Mouse (Mus musculus): ENCODE results near the gene Eif3i. TPM values are rescaled to one million over a fixed set of nuclear protein-coding genes. Genes with fewer than 3 reads are reported as not detected.

Eif3i gene
- polyA plus RNA-seq (2015; fragmentation: Nextera tagmentation; extraction: Ambion mirVana): 156 and 159 TPM in 2 replicates

DNA sequence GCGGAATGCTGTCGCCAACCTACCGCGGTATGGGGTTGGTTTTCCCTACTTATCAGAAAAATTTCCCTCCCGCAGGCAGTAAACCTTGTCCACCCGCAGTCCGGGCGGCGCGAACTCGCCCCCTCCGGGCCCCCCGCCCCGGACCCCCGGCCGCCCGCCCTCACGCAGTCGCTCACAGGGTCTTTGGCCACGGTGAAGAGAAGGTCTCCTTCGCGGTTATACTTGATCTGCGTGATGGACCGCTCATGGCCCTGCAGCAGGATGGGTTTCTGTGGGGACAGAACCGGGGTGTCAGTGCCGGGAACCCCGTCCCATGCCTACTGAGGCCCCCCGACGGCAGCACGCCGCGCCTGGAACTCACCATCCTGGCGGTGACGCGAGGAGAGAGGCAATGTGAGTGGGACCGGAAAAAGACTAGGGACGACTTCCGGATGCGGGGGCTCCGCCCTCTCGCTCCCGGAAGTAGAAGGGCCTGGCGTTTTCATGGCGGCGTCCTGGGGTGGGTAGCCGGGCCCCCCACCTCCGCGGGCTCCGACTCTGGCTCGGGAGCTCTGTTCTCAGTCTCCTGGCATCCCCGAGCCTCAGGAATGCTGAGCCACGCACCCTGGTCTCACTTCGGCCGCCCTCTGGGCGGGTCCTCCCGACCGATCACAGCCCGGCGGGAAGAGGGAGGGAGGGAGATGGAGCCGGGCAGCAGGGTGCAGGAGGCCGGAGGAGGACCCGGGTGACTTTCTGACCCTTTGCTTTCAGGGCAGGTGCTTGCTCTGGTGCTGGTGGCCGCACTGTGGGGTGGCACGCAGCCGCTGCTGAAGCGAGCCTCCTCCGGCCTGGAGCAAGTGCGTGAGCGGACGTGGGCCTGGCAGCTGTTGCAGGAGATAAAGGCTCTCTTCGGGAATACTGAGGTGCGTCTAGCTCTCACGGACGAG is at the start of gene Eif3i, which contains the start of gene Tmem234:
TSS of gene Eif3i (minus strand) at position 416 of the 926 bp plus-strand sequence.
TSS of gene Tmem234 (plus strand) at position 436 of the 926 bp plus-strand sequence.
- Histone ChIP-seq H3K27ac (replicated peaks) (peak within 1 kb of the TSS; percentile 86), H3K4me2 (peak within 1 kb of the TSS; percentile 87), H3K9ac (peak within 1 kb of the TSS; percentile 88), H3K27me3 (no peaks in the 10 kb centered on the region), H3K36me3 (replicated peaks) (peaks cover 65% of the 10 kb centered on the region), H3K9me3 (replicated peaks) (no peaks in the 10 kb centered on the region), H3K4me3 (replicated peaks) (peak within 1 kb of the TSS; percentile 81), H3K4me1 (replicated peaks) (peaks cover 37% of the 10 kb centered on the region)
- peak; percentile 92 for ATAC-seq (ENCODE audit: insufficient read depth)
- WGBS (ENCODE audit: insufficient replicate concordance): under 1% methylated on average over 74 of the region's 74 CpGs

GRCm38 (mm10) chr4:129648656-129649055 is 48.2 kb upstream of the Eif3i start:
- Histone ChIP-seq H3K27ac (replicated peaks) (no peak overlapping the region), H3K4me3 (replicated peaks) (no peak overlapping the region), H3K27me3 (no peaks in the 10 kb centered on the region), H3K9me3 (replicated peaks) (no peaks in the 10 kb centered on the region), H3K4me2 (no peak overlapping the region), H3K4me1 (replicated peaks) (no peaks in the 10 kb centered on the region), H3K9ac (no peak overlapping the region), H3K36me3 (replicated peaks) (peaks cover 82% of the 10 kb centered on the region)
- ATAC-seq (ENCODE audit: insufficient read depth): no peak
- 78% methylated on average over 1 of the region's 1 CpGs for WGBS (ENCODE audit: insufficient replicate concordance)

DNA sequence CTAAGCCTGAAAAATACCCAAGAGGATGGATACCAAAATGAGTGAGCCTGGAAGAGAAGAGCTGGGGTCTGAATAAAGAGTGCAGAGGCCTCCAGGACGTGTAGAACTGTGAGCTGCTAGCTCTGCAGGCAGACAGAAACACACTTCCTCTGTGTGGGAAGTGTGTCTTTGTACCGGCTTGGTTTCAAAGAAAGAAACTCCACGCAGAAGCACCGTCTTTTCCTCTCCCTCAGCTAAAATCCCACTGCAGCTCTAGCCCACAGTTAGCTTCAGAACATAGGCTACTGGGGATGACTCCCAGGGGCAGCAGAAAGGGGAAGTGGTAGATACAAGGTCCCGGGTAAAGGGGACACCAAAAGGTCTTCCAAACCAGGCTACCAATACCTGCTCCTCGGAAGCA is 44.8 kb upstream of the Eif3i start:
- WGBS (ENCODE audit: insufficient replicate concordance): 53% methylated on average over 6 of the region's 6 CpGs
- Histone ChIP-seq H3K27me3 (no peaks in the 10 kb centered on the region), H3K9me3 (replicated peaks) (no peaks in the 10 kb centered on the region), H3K36me3 (replicated peaks) (peaks cover 51% of the 10 kb centered on the region), H3K4me1 (replicated peaks) (peaks cover 9% of the 10 kb centered on the region), H3K4me2 (no peak overlapping the region), H3K27ac (replicated peaks) (no peak overlapping the region), H3K9ac (no peak overlapping the region), H3K4me3 (replicated peaks) (no peak overlapping the region)
- ATAC-seq (ENCODE audit: insufficient read depth): no peak

DNA sequence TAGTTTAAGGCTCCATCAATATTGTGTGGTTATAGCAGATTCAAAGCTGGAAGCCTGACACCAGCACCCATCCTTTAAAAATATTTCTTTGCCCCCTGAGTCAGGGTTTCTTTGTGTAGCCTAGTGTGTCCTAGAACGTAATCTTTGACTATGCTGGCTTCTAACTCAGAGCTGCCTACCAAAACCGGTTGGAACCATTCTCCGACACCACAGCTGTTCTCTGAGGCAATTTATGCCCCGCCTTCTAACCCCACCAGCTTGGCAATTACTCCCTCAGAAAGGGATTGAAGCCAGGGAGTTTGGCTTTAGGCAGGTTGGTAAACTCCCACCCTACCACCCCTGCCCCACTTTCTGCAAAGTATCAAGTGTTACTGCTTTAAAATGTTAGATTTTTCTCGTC is 41.3 kb upstream of the Eif3i start:
- H3K9ac ChIP-seq: no peak overlapping the region
- H3K4me3 ChIP-seq (replicated peaks): peak overlapping the region; percentile 76; the same call in 1 of the 2 replicates
- ATAC-seq (ENCODE audit: insufficient read depth): no peak
- H3K4me1 ChIP-seq (replicated peaks): peaks cover 32% of the 10 kb centered on the region
- peaks cover 41% of the 10 kb centered on the region for H3K36me3 ChIP-seq (replicated peaks)
- peak overlapping the region; percentile 51 for H3K27ac ChIP-seq (replicated peaks)
- WGBS (ENCODE audit: insufficient replicate concordance): 60% methylated on average over 5 of the region's 5 CpGs
- no peaks in the 10 kb centered on the region for H3K27me3 ChIP-seq
- no peaks in the 10 kb centered on the region for H3K9me3 ChIP-seq (replicated peaks)
- H3K4me2 ChIP-seq: peak overlapping the region; percentile 84

DNA sequence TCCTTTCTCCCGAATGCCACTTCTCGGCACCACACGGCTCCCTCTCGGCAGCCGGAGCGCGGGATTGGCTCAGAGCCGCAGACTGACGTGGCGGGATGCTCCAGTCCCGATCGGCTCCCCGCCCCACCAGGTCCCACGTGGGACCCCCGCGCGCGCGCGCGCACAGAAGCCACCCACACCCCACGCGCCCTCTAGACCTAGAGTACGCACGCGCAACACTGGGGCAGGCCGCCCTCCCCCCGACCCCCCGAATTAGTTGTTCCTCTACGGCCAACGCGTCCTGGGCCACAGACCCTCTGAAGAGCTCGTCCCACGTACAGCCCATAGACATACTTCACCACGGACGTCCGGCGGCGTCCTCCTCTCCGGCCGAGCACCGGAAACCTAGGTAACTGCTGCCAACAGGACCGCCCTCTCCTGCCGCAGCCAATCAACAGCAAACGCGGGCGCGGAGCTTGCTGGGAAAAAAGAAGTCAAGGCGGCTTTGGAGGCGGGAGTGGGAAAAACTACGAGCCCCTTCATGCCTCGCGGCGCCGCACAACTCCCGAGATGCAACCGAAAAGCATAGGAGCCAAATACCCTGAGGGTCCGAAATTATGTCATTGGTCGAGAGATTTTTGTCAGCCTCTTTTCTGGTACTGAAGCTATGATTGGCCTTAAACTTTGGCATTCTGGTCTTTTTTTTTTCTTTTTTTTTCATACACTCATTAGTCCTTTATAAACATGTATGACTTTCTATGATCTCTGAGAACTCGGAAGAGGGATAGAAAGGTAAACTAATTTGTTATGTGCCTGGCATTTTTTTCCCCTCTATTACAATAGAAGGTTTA is 40.4 kb upstream of the Eif3i start, which contains the start of gene Txlna:
TSS of gene Txlna (minus strand) at position 428 of the 830 bp plus-strand sequence.
- Histone ChIP-seq H3K4me1 (replicated peaks) (peaks cover 32% of the 10 kb centered on the region), H3K36me3 (replicated peaks) (peaks cover 41% of the 10 kb centered on the region), H3K9me3 (replicated peaks) (no peaks in the 10 kb centered on the region), H3K9ac (peak within 1 kb of the TSS; percentile 64), H3K4me3 (replicated peaks) (peak within 1 kb of the TSS; percentile 76), H3K27ac (replicated peaks) (peak within 1 kb of the TSS; percentile 90), H3K4me2 (peak within 1 kb of the TSS; percentile 84), H3K27me3 (no peaks in the 10 kb centered on the region)
- under 1% methylated on average over 60 of the region's 60 CpGs for WGBS (ENCODE audit: insufficient replicate concordance)
- peak; percentile 92 for ATAC-seq (ENCODE audit: insufficient read depth)

DNA sequence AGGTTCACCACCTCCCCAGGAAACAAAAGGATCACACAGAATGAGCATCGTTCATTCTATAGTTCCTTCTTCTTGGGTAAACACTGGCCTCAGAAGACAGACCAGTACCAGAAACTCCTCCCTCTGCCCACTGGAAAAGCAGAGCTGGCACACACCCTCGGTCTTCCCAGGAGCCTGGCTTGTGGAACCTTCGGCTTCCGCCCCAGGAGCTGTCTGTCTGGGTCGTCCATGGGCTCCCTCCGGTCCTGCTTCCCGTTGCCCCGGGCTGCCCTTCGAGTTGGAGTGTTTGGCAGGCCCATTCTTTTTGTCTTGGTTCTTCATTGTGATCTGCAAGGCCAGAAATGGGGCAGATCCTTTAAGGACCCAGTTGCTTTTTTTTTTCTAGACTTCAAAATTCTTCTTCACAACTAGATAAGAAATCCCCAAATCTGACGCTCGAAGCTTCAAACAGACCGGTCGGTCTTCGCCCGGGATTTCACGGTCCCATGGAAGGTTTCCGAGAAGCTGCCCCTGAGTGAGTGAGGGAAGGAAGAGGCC is 39.7 kb upstream of the Eif3i start:
- Histone ChIP-seq H3K4me2 (peak overlapping the region; percentile 84), H3K9ac (peak overlapping the region; percentile 64), H3K27me3 (no peaks in the 10 kb centered on the region), H3K36me3 (replicated peaks) (peaks cover 44% of the 10 kb centered on the region), H3K27ac (replicated peaks) (peak overlapping the region; percentile 90), H3K9me3 (replicated peaks) (no peaks in the 10 kb centered on the region), H3K4me3 (replicated peaks) (peak overlapping the region; percentile 76), H3K4me1 (replicated peaks) (peaks cover 34% of the 10 kb centered on the region)
- 1% methylated on average over 17 of the region's 17 CpGs for WGBS (ENCODE audit: insufficient replicate concordance)
- ATAC-seq (ENCODE audit: insufficient read depth): no peak

DNA sequence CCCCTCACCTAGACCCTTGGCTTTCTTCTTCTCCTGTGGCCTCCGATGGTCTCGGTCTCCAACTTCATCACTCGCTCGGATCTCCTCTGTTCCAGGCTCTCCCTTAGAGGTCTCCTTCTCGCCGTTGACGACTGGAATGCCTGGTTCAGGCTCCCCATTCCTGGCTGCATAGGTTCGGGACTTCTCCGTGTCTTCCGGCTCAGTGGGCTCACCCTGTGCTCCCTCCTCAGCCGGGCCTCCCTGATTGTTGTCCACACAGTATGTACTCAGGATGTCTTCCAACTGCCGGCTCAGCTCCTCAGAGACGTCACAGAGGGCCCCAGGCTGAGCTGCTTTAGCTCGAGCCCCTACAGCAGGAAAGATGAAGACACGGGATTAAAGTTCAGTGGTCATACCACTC is 38.8 kb upstream of the Eif3i start:
- Histone ChIP-seq H3K36me3 (replicated peaks) (peaks cover 50% of the 10 kb centered on the region), H3K4me1 (replicated peaks) (peaks cover 44% of the 10 kb centered on the region), H3K27ac (replicated peaks) (no peak overlapping the region), H3K4me3 (replicated peaks) (peak overlapping the region; percentile 76), H3K9ac (peak overlapping the region; percentile 64; the same call in 1 of the 2 replicates), H3K9me3 (replicated peaks) (no peaks in the 10 kb centered on the region), H3K4me2 (peak overlapping the region; percentile 84), H3K27me3 (no peaks in the 10 kb centered on the region)
- 84% methylated on average over 15 of the region's 15 CpGs for WGBS (ENCODE audit: insufficient replicate concordance)
- no peak for ATAC-seq (ENCODE audit: insufficient read depth)

DNA sequence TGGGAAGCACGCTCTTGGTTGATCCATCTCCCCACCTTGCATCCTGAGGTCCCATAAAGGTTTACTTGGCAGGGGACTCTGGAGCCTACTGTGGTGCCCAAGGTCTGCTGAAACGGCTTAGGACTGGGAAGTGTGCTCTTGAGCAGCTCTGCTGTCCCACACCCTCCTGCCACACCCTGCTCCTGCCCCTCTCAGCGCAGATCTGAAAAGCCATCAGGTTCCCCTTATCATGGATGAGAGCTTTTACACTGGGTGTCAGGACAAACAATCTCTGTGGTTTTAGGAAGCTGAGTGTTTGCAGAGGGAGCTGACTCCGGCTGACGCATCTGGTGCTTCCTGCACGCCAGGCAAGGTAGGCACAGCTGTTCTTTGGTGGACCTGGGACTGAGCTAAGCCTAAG is 33.4 kb upstream of the Eif3i start:
- no peak overlapping the region for H3K9ac ChIP-seq
- no peaks in the 10 kb centered on the region for H3K27me3 ChIP-seq
- peak overlapping the region; percentile 25 for H3K4me2 ChIP-seq
- peaks cover 98% of the 10 kb centered on the region for H3K36me3 ChIP-seq (replicated peaks)
- H3K4me3 ChIP-seq (replicated peaks): no peak overlapping the region
- ATAC-seq (ENCODE audit: insufficient read depth): peak; percentile 75
- 41% methylated on average over 6 of the region's 6 CpGs for WGBS (ENCODE audit: insufficient replicate concordance)
- 0 out of 2 replicates have a peak overlapping the region, but pooled peaks have one; percentile 10 for H3K27ac ChIP-seq (replicated peaks)
- H3K9me3 ChIP-seq (replicated peaks): no peaks in the 10 kb centered on the region
- H3K4me1 ChIP-seq (replicated peaks): peaks cover 35% of the 10 kb centered on the region

- Histone ChIP-seq H3K4me3 (replicated peaks) (no peak overlapping the region), H3K27me3 (no peaks in the 10 kb centered on the region), H3K9me3 (replicated peaks) (no peaks in the 10 kb centered on the region), H3K27ac (replicated peaks) (no peak overlapping the region), H3K4me1 (replicated peaks) (peaks cover 25% of the 10 kb centered on the region), H3K36me3 (replicated peaks) (peaks cover 100% of the 10 kb centered on the region), H3K9ac (no peak overlapping the region), H3K4me2 (no peak overlapping the region)
- no peak for ATAC-seq (ENCODE audit: insufficient read depth)
- WGBS (ENCODE audit: insufficient replicate concordance): 86% methylated on average over 12 of the region's 12 CpGs
Observed at GRCm38 (mm10) chr4:129631867-129632266, 31.4 kb upstream of the Eif3i start.

- Histone ChIP-seq H3K4me1 (replicated peaks) (peaks cover 33% of the 10 kb centered on the region), H3K4me2 (no peak overlapping the region), H3K4me3 (replicated peaks) (no peak overlapping the region), H3K27ac (replicated peaks) (no peak overlapping the region), H3K27me3 (no peaks in the 10 kb centered on the region), H3K9me3 (replicated peaks) (no peaks in the 10 kb centered on the region), H3K9ac (no peak overlapping the region), H3K36me3 (replicated peaks) (peaks cover 100% of the 10 kb centered on the region)
- whole genome bisulfite sequencing (ENCODE audit: insufficient replicate concordance): 87% methylated on average over 4 of the region's 4 CpGs
- no peak for ATAC-seq (ENCODE audit: insufficient read depth)
Observed at GRCm38 (mm10) chr4:129630944-129631343, 30.5 kb upstream of the Eif3i start.
